Mouse (Mus musculus): ENCODE data around the gene Cgrrf1.

Gene Cgrrf1

GRCm38 (mm10) chr14:46821873-46822716 lies 9.8 kb upstream of the Cgrrf1 start, which contains the start of gene Gmfb:
Gmfb (minus strand) TSS chr14:46822242.
- peak; percentile 28 for DNase-seq (ENCODE audit: extremely low read depth, low read depth, low spot score)

GRCm38 (mm10) chr14:46823996-46824395 lies 7.9 kb upstream of the Cgrrf1 start:
- DNase-seq (ENCODE audit: extremely low read depth, low read depth, low spot score) = no peak

DNA sequence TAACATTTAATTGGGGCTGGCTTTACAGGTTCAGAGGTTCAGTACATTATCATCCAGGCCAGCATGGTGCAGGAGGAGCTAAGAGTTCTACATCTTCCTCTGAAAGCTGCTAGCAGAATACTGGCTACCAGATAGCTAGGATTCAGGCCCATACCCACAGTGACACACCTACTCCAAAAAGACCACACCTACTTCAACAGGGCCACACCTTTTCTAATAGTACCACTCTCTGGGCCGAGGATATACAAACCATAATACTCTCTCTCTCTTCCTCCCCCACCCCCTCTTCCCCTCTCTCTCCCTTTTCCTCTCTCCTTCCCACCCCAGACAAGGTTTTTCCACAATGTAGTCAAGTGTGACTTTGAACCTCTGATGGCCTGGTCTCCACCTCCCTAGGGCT lies 4.5 kb upstream of the Cgrrf1 start:
- no peak for DNase-seq (ENCODE audit: extremely low read depth, low read depth, low spot score)

DNA sequence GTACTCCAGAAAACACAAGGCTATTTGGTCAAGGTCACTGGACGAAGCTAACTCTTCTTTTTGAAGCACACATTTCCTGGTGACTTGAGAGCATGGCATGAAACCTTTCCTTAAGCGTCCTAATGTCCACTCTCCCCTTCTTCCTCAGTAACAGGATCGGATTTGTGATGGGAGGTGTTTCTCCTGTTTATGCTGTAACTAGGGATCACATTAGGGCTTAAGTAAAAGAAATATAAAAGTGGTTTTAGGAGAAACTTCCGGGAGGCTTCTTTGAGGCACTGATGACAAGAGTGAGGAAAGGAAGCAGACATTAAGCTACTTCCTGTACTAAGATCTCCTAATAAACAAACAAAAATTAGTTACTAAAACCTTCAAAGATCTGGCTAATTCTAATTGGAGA lies 630 bp upstream of the Cgrrf1 start:
- no peak for DNase-seq (ENCODE audit: extremely low read depth, low read depth, low spot score)

GRCm38 (mm10) chr14:46832354-46833272 lies 688 bp downstream of the Cgrrf1 start:
- no peak for DNase-seq (ENCODE audit: extremely low read depth, low read depth, low spot score)

GRCm38 (mm10) chr14:46839326-46839725 lies 7.4 kb downstream of the Cgrrf1 start:
- no peak for DNase-seq (ENCODE audit: extremely low read depth, low read depth, low spot score)

DNA sequence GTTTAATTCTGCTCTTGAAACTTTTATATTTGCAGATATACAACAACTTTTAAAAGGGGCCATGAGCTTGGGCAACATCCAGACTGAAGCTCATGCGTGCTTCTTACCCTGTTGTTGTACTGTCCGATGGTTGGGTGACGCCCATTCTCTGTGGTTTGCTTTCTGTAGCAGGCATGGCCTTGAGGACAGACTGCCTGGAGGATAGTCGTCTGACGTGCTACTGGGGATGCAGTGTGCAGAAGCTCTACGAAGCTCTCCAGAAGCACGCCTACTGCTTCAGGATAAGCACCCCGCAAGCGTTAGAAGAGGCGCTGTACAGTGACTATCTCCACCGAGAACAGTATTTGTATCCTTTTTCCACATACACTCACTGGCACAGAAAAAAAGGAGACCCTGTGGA lies 13.8 kb downstream of the Cgrrf1 start:
- no peak for DNase-seq (ENCODE audit: extremely low read depth, low read depth, low spot score)

DNA sequence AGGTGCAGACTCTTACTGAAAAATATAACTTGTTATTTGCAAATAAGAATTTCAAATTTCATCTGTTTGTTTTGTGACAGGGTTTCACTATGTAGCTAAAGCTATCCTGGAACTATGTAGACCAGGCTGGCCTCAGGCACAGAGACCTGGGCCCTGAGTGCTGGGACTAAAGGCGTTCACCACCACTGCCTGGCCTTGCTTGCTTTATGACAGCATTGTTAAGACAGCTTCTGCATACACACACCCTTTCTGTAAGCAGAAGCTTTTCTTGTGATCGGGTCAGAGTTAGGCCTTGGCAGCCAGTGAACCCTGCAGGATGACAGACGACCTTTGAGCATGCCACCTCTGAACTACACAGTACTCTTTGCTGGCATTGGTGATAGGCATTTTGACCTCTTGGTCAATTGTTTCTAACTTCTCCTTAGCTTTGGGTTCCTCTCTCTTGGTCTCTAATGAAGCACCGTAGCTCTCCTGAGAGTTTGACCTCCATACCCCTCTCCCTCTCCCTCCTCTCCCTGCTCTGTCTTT lies 16.2 kb downstream of the Cgrrf1 start:
- no peak for DNase-seq (ENCODE audit: extremely low read depth, low read depth, low spot score)

- no peak for DNase-seq (ENCODE audit: extremely low read depth, low read depth, low spot score)
Observed at GRCm38 (mm10) chr14:46848736-46849135, 16.8 kb downstream of the Cgrrf1 start.

- no peak for DNase-seq (ENCODE audit: extremely low read depth, low read depth, low spot score)
Observed at GRCm38 (mm10) chr14:46849769-46850168, 17.8 kb downstream of the Cgrrf1 start.

DNA sequence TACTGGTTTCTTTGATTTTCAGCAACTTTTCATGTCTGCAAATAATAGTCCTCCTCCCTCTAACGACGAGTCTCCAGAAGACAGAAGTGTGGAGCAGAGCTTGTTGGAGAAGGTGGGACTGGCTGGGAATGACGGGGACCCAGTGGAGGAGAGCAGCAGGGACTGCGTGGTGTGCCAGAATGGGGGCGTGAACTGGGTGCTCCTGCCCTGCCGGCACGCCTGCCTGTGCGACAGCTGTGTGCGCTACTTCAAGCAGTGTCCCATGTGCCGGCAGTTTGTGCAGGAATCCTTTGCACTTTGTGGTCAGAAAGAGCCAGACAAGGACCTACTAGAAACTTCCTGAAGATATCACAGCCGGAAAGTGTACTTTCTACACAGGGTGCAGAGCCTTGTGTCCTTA lies 21.8 kb downstream of the Cgrrf1 start:
- no peak for DNase-seq (ENCODE audit: extremely low read depth, low read depth, low spot score)

DNA sequence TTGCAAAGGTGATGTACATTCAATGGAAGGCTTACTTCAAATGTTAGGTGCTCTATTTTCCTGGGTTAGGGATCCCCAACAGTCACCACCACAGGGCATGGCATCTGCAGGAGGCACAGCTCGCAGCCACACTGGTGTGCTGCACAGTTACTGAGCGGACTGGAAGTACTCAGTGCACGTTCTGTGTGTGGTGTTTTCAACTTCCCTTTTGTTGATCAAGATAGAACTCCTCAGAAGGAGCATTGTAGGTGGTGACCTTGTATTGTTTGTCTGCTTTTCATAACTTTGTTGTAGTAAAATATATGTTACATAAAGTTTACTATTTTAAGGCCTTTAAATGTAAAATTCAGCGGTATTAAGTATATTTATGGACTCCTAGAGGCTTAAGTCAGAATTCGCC lies 31.0 kb downstream of the Cgrrf1 start:
- DNase-seq (ENCODE audit: extremely low read depth, low read depth, low spot score) = no peak

DNA sequence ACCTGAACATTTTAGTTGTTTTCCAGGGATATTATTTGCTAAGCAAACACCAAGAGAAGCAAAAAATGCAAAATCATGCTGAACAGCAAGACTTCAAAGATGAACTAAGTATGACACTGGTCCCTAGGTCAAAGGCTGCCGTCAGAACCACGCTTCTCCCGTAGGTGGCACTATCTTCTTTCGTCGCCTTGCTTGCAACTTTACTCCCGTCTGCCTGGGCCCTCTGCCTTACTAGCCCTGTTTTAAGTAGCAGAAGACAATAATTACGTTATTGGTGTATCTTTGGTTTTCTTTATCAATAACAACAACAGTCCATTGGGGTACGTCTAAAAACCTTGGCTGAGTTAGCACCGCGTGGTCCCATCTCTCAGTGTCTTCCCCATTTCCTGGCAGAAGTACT lies 49.0 kb downstream of the Cgrrf1 start:
- DNase-seq (ENCODE audit: extremely low read depth, low read depth, low spot score) = no peak

DNA sequence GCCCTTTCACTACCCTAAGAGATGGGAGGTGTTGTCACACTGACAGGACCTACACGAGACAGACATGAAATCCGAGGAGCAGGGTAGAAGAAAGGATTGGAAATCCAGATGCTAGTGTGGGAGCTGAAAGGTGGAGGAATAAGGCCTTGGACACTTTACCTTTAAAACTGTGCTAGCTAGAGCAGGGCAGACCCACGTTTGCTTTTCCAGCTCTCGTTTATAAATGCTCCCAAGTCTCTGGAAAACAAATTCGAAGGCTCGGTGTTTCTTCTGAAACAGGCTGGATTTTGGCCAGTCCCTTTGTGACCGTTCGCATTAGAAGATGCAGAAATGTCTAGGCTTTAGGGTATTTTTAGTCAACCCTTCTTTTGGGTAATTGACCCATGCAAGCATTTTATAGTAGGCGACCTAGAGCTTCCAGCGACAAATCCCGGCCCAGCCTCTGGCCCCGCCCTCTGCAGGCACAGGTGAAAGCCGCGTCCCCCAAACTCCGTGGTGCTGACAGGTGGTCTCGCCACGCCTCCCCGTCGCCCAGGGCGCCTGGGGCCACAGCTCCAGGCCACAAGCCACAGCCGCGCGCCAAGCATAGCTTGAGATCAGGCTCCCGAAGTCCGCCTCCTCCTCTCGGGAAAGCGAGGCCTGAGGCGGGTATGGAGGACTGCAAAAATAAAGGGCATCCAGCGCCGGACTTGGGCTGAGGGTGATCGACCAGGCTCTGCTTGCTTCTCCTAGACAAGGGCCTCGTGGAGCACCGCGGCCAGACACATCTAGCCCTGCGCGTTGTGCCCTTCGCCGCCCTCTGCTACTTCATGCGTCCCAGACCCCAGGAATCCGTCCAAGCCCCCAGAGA lies 49.9 kb downstream of the Cgrrf1 start:
- no peak for DNase-seq (ENCODE audit: extremely low read depth, low read depth, low spot score)

DNA sequence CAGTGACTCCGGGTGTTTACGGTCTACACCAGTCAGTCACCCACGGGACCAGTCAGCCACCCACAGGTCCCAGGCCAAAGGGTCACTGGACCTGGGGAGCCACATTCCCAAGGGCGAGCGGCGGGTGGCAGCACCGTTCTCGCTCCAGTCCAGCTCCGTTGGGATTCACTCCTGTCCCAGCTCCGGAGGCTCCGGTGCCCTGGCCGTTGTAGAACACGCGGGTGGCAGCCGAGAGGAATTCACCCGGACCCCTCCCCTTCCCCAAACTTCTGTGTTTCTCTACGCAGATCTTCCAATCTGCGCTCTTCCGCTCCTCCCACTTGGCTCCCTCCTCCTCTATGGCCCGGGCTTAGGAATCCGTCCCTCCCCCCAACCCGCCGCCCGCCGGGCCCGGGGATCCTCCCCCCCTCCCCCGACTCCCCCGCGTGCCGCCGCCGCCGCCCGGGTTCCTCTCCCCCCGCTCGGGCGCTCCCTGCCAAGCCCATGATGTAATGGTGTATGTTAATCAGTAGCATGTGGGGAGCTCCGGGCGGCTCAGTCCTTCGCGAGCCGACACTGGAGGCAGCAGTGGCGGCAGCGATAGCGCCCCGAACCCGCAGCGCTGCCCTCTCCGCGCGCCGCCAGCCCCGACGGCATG lies 50.6 kb downstream of the Cgrrf1 start, which contains the start of gene Samd4:
Gene Samd4 (plus strand): TSS at position 424 of the 637 bp plus-strand sequence.
- no peak for DNase-seq (ENCODE audit: extremely low read depth, low read depth, low spot score)

DNA sequence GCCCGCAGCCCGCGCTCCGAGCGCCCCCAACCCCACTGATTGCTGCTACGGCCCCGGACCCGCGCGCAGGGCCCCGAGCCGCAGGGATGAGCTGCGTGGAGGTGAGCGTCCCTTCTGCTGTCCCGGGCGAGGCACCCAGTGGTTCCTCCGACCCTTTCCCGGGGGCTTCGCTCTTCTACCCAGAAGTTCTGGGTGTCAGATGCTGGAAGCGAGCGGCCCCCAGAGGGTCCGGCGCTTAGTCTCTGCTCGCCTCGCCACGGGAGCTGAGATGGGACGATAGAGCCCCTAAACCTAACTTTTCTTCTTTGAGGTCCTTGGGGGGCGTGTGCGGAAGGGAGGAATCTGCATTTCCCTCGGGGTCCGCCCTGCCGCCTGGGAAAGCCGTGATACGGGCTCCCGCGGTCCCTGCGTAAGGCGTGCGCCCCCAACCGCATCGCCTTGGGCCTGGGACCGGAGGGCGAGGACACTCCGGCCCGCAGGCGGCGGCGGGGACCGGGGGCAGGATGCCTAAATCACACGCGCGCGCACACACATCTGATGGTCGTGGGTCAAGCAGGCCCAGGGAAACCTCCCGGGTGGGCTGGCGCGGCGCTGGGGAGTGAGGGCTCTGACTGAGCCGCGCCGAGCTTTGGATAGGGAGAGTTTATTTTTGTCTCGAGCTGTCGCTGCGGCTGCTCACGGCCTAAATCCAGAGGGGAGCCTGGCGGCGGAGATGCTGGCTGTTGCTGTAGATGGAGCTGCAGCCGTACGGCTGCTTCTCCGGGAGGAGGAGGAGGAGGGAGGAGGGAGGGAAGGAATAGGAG lies 51.3 kb downstream of the Cgrrf1 start:
- no peak for DNase-seq (ENCODE audit: extremely low read depth, low read depth, low spot score)

DNA sequence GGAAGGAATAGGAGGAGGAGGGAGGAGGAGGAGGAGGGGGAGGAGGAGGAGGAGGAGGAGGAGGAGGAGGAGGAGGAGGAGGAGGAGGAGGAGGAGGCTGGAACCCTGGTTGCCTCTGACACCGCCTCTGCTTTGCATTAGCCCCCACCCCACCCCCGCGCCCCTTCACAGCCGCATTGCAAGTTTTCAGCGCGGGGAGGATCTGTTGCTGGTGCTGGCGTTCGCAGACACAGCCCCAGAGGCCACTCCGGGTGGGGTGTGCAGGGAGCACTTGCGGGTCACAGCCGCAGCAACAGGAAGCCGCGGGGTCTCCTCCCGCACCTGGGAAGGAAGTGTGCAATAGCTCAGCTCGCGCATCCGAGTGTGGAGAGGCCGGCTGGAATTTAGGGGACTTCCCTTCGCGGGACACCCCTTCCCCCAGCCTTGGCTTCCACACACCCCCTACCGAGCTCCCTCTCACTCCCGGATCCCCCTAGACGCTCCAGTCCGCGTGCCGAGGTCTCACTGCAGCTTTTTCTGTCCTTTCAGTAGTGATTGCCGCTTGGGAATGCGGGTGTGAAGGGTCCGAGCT lies 52.0 kb downstream of the Cgrrf1 start:
- no peak for DNase-seq (ENCODE audit: extremely low read depth, low read depth, low spot score)

- DNase-seq (ENCODE audit: extremely low read depth, low read depth, low spot score) = no peak
Observed at GRCm38 (mm10) chr14:46884701-46885428, 52.9 kb downstream of the Cgrrf1 start.

Data from fat pad, adult 2 months (tissue).